Mouse (Mus musculus) A20 (cell line): ENCODE measurements around the gene Gsta3.
"Not testable (repeated sequence)": the region's sequence is repeated elsewhere in the genome, so short reads cannot be mapped to it uniquely, and the experiment has no call there.

ENCODE experiments used
- DNase-seq: peaks from one replicate; pipeline ENCODE4 v3.0.0-alpha.2; 2011; ENCODE audit warnings: low read depth, low spot score

The Gsta3 gene

DNA sequence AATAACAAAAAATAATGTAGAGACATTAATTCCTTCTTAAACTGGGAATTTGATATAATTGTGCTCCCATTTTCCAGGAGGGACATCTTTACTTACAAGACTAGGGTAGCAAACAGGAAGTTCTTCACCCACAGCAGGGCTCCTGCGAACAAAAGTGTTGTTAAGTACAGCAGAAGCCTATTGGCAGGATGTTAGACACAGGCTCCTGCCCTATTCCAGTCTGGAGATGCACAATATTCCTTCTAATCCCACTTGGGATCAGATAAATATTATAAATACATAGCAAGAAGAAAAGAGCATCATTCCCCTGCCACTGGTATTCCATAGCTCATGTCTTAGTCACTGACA is 12.9 kb downstream of the Gsta3 start:
- no peak for DNase-seq

DNA sequence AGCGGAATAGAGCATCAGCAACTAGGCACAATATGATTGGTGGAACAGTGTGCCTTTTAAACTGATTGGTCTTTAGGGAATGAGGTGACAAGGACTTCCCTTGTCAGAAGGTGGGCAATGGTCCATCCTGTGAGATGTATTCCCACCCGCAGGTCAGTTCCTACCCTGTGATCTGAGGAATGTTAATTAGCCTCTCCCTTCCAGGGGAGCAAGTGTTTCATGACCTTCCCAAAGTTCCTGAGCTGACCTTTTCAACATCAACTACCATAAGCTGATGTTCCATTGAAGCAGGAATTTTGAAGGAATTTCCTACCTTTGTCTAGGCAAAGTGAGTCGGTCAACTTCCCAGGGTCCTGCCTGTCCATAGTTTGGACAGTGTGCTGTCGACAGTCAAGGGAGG is 13.5 kb downstream of the Gsta3 start:
- DNase-seq: no peak

DNA sequence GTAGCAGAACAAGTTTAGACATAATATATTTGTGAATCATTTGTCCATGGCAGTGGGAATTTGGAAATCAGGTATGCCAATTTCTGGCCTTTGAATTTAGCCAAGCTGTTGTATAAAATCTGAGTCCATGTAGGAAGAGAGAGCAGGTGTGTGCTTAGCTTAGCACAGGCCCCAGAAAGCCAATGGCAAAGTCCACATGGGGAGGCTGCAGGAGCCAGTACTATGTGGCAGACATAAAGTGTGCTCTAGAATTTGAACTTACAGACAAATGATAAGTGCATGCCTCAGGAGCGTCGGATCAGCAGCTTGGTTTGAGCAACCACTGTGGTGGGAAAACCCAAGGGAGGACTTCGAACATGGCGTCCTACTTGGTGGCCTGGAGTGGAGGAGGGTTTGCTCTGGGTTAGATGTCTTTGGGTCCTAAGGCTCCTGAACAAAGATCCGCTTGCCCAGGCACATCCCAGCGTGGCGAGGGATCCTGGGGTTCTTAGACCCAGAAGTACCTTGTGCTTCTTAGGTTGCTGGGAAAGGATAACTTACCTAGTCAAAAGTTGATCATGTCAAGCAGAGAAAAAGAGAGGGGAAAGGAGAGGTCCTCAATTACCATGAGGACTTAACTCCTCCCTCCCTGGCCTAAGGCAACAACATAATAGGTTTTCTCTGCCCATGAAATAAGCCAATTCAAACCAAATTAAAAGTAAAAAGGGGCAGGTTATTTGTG is 15.4 kb downstream of the Gsta3 start:
- no peak for DNase-seq

DNA sequence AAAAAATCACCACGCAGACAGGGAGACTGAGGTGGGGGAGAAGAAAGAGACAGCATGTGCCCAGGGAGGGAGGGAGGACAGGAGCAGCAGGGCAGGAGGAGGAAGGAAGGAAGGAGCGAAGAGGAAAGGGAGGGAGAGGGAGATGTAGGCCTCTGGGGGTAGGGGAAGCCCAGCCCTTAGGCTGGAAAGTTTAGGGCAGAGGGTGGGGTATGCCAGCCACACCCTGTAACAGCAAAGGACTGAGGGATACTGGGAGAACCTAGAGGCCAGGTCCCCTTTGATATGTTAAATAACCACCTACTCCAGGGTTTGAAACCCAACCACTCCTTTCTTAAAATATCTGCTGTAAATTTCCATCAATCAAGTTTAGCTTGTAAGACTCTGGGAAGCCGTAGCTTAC is 16.0 kb downstream of the Gsta3 start:
- DNase-seq: no peak

DNA sequence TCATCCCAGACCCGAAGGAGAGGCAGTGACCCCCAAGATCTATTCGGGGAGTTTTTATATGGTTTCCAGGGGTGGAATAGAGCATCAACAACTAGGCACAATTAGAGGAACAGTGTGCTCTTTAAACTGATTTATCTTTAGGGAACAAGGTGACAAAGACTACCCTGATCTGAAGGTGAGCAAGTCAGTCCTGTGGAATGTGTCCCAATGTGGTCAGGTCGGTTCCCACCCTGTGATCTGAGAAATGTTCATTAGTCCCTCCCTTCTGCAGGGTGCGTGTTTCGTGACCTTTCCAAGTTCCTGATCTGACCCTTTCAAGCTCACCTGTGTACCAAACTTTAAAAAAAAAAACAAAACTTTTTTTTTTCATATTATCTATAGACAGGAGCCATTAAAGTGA is 16.5 kb downstream of the Gsta3 start:
- no peak for DNase-seq

DNA sequence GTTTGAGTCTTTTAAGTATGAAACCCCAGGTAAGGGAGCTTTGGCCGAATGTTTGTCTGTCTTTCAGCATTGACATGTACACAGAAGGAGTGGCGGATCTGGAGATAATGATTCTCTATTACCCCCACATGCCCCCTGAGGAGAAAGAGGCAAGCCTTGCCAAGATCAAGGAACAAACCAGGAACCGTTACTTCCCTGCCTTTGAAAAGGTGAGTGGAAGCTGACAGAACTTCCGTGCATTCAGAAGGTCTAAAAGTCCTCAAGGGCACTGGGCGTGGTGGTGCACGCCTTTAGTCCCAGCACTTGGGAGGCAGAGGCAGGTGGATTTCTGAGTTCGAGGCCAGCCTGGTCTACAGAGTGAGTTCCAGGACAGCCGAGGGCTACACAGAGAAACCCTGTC is 19.6 kb downstream of the Gsta3 start:
- not testable (repeated sequence) for DNase-seq

DNA sequence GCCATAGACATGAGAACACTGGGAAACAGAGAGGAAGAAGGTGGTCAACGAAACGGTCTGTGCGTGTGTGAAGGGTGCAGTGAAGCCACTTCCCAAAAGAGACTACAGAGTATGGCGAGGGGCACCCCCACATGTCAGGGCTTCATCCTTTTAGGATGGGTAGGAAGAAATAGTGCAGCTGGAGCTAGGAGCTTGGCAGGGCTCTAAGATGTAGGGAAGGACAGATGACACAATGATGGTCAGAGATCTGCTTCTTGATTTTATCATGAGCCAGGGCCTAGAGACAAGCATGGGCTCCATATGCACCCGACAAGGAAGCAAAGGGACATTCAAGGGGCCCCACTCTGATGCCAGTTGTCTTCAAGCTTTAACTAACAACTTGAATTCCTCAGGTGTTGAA is 22.0 kb downstream of the Gsta3 start:
- DNase-seq: no peak

DNA sequence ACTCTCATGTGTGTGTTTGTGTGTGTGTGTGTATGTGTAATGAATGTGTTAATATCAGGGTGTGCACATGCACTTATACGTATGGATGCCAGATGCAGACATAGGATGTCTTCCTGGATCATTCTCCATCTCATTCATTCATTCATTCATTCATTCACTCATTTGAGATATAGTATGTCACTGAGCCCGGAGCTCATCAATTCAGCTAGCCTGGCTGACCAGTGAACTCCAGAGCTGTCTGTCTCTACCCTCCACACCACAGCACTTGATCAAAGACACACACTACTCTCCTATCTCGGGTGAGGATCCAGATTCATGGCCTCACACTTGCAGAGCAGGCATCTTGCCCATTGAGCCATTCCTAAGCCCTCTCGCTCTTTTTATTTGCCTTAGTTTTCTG is 23.6 kb downstream of the Gsta3 start:
- no peak for DNase-seq

DNA sequence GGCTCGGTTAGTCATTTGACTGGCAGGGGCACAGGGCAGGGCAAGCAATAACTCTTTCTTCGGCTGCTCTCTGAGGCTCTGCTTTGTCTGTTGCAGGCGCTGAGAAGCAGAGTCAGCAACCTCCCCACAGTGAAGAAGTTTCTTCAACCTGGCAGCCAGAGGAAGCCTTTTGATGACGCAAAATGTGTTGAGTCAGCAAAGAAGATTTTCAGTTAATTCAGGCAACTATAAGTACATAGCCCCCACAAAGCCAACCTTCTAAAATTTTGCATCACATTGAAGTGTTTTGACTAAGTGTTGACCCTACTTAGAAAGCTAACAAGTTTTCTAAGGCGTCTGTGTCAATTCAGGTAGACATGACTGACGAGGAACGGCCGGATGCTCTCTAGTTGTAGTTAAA is 24.4 kb downstream of the Gsta3 start:
- DNase-seq: no peak

DNA sequence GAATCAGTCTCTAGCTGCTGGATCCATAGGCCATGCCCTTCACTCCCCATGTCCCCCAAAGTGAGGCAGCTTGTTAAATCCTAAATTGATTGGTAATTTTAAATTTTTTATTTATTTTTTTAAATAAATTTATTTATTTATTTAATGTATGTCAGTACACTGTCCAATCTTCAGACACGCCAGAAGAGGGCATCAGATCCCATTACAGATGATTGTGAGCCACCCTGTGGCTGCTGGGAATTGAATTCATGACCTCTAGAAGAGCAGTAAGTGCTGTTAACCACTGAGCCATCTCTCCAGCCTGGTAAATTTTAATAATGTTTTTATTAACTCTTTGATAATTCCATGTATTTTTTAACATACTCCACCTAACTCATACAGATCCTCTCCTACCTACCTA is 26.4 kb downstream of the Gsta3 start:
- DNase-seq: peak; percentile 8

DNA sequence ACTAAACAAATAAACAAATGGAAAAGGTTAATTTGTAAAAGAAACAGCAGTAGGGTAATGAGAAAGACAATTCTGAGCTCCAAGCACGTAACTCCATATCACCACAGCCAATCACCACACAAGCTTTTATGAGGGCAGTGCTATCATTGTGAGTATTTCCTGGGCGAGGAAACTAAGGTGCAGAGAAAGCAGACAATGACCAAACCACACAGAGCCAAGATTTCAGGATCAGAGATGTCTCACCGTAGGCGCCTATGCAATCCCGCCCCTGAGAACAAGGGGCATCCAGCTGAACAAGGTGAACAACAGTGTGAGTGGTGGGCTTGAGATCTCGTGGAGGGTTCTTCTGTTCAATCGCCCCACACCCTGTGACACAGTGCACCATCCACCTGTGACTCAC is 27.1 kb downstream of the Gsta3 start:
- DNase-seq: not testable (repeated sequence)

DNA sequence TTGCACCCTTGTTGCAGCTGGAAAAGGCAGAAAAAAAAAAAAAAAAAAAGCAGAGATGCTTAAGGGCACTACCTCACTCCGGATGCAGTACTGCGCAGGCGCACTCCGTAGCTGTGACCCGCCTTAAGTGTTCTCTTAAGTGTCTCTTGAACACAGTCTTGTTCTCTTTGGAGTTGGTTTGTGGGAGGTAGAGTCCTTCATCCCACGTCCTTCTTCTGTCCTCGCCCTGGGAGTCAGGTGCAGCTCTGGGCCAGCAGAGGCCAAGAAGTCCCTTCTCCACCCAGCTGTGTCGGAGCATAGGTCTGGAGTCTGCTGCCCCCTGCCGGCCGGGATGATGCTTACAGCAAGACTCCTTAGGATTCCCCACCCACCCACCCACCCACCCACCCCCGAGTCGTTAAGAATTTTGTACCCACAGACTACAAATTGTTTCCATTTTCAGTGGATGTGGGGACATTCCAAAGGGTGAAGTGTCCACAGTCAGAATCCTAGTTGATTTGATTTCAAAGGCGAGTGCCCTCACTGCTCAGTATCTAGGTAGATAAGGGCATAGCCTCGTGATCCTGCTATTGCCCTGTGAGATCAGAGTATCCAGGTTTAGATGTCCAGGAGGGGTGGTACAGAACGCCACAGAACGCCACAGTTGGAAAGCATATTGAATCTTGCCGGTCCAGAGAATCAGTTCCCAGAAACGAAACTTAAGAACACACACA is 31.1 kb downstream of the Gsta3 start:
- DNase-seq: peak; percentile 55

DNA sequence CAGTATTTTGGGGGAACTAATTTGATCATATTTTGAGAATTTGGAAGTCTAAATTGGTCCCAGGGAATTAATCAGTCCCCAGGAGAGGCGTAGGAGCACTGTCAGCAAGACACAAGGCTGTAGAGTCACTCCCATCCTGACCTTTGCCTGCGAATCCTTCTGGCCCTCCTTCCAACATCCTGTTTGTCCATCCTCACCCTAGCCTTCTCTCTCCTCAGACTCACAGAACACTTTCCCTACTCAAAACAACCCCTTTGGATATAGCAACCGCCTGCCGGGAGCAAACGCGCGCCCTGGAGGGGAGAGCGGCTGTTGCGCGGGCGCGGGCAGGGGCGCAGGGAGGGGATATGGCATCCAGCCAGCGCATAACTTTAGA is 31.7 kb downstream of the Gsta3 start:
- DNase-seq: no peak

DNA sequence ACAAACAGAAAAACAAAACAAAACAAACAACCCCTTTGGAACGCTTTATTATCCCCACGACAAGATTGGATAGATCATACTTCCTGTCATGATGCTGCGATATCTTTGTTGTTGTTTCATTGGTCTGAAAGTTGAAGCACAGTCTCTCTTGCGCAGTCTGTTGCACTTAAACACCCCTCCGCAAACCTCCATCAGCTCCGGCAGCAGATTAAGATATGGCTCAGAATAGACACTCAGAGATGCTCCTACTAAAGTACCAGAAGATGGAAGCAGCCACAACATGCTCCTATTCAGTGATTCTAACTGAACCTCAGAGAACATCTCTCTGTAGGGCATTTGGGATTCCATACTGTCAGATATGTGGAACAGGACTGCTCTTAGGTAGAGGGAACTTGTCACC is 32.7 kb downstream of the Gsta3 start:
- no peak for DNase-seq

DNA sequence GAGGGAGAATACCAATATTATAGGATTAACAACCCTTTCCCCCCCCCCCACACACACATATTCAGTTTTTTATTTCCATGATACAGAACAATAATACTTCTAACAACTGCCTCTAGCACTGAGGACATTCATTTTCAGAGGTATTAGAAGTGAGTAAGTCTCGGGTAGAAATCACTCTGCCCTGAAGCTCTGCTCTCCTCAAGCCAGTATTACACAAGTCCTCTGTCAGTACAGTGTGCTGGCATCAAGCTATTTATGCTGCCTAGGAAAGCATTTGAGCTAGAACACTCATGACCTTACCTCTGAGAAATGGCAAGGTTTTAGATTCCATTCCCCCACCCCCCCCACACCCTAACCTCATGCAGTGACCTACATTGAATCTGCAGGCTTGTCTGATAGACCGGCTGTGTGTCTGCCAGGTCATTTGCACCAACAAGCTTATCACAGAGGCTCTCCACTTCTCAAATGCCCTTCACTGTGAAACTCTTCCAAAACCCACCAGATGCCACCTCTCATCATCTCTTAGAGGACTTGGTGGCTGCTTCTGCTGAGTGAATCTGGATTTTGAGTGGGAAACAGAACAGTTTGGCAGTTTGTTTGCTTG is 34.1 kb downstream of the Gsta3 start:
- no peak for DNase-seq

DNA sequence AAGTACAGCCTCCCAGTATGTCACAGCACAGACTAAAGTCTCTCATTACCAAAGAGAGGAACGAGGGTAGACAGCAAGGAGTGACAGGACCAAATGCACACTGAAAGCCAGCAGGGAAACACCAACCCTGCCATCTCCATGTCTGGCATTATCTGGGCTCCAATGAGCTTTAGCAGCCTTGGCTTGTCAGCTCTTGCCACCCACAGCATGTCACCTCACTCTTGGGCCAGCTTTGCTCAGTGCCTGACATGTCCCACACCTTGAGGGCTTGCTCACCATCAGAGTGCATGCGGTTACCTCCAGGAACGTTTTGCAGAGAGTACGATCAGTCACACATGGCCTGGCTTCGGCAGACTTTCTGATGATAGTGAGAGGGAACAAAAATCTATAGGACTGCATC is 35.0 kb downstream of the Gsta3 start:
- not testable (repeated sequence) for DNase-seq

DNA sequence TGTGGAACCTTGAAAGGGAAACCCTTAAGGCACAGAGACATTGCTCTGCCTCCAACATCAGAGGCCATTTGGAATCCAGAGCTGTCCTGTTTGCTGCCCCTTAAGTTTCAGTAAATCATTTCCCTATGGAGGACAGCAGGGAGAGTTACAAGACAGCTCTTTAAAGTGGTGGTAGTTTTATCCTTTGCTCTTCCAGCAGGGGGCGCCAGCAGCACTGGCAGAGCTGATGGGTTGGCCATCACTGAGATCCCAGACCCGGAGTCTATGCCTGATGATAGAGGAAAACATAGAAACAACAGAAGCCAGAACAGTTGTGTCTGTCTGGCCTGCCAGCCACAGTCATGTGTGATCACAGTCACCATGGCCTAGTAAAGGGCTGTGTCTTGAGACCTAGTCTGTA is 35.8 kb downstream of the Gsta3 start:
- DNase-seq: not testable (repeated sequence)

DNA sequence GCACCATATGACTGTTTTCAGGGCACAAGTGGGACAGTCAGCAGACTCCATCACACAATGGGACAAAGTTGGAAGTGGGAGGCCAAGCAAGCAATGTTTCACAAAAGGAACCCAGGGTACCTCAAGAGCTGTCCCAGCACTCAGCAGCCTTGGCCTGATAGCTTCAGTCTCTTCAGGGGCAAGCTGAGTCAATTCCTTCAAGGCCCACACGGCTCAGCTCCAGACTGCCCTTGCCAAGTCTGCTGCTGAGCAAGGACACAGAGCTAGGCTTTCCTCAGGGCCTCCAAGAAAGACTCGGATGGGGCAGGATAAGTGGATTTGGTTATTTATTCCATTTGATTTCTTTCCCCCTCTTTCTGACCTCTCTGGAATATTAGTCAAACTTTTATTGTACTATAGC is 39.9 kb downstream of the Gsta3 start:
- DNase-seq: no peak

DNA sequence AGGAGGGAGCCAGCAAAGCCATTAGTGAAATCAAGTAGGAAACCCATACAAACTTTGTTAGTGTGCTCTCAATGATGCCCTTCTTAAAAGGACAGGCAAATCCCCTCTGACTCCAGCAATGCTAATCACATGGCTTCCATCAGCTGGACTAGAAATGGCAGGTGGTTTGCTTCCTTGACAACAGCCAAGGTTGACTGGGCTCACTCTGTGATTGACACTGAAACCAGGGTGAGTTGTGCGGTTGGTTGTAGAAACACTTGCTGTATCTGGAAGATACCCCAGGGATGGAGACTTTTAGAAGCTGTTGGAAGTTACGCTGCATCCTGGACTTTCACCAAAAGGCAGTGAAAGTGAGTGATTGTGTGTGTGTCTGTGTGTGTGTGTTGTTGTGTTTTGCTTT is 44.3 kb downstream of the Gsta3 start:
- not testable (repeated sequence) for DNase-seq

DNA sequence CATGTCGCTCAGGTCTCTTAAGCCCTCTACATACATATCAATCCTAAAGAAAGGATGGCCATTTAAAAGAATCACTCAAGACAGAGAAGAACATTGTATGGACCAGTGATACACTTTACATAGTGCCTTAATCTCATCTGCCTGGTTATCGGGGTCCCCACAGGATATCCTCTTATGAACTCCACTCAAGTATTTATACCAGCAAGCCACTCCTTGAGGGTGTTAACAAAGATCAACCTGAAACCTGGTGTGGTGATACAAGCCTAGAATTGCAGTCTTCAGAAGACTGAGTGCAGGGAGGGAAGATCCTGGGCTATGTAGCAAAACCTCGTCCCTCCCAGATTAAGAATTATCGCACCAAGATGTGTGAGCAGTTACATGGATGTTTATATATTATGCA is 51.0 kb downstream of the Gsta3 start:
- DNase-seq: no peak

DNA sequence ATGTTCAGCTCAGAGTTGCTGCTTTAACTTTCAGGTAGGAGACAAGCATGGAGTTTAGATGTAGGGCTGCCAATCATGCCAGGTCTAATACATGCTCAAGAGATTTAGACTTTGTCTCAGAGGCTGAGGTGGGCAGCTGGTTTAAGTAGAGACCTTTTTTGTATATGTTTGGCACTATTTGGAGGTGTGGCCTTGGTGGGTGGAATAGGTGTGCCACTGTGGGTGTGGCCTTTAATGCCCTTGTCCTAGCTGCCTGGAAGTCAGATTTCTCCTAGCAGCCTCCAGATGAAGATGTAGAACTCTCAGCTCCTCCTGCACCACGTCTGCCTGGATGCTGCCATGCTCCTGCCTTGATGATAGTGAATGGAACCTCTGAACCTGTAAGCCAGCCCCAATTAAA is 52.2 kb downstream of the Gsta3 start:
- DNase-seq: no peak

DNA sequence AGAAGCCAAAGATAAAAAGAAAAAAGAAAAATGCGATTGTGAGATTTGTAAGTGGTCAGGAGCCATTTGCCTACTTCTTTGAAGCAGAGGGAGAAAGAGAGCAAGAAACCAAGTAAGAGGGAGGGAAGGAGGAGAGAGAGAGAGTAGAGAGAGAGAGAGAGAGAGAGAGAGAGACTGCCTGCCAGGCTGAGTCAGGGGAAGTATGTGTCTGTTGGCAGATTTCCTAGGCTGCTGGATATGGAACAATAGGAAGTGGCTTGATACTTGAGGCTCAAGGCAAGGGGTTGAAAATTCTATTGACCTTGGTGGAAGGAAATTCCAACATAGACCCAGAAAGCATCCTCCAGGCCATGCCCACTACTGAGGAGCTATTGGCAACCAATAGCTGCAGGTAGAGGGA is 55.8 kb downstream of the Gsta3 start:
- no peak for DNase-seq

DNA sequence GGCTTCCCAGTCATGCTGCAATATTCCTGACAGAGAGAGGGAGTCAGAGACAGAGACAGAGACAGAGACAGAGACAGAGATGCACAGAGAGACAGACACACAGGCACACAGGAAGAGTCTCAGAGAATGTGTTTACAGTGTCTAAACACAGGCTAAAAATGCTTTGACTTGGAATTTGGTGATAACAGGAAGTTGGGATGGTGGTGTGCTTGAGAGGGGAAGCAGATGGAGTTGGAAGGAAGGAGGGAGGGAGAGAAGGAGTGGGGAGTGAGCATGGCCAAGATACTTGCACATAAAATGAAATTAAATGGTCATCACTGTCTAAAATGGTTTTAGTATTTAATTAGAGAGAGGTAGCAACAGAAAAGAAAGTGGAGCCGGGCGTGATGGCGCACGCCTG is 57.7 kb downstream of the Gsta3 start:
- no peak for DNase-seq
